Mouse (Mus musculus) forebrain, embryonic 16.5 days (tissue): Measurements from ENCODE around the gene Alox12. TPM values are rescaled to one million over a fixed set of nuclear protein-coding genes. Genes with fewer than 3 reads are reported as not detected.
A peak's percentile ranks its signal among the peaks of the same experiment; 100 is the strongest.

Experiments used
- ATAC-seq: fragments of 200-750 bp; cut with Nextera tagmentation; 2 replicates; pipeline ENCODE4 v1.8.0; 2017; ENCODE audit warnings: mild to moderate bottlenecking, moderate library complexity
- H3K27ac ChIP-seq: fragments of 300-500 bp; sonication (generic); 2 replicates; pipeline ENCODE4 v1.5.1; 2014; ENCODE audit warnings: low read length, control low read depth
- H3K27me3 ChIP-seq: fragments of 300-500 bp; sonication (generic); replicated peaks from 2 replicates; pipeline ENCODE4 v1.6.1; 2014; ENCODE audit warnings: low read length; ENCODE audit not compliant: control insufficient read depth, insufficient read depth
- H3K36me3 ChIP-seq: fragments of 300-500 bp; sonication (generic); 2 replicates; pipeline ENCODE4 v1.6.1; 2014; ENCODE audit not compliant: control insufficient read depth, insufficient read depth
- H3K4me1 ChIP-seq: fragments of 300-500 bp; sonication (generic); replicated peaks from 2 replicates; pipeline ENCODE4 v1.6.1; 2014; ENCODE audit warnings: low read length; ENCODE audit not compliant: control insufficient read depth, insufficient read depth
- H3K4me2 ChIP-seq: fragments of 300-500 bp; sonication (generic); 2 replicates; pipeline ENCODE4 v1.6.1; 2014; ENCODE audit warnings: mild to moderate bottlenecking, low read length, control low read depth
- H3K4me3 ChIP-seq: fragments of 300-500 bp; sonication (generic); replicated peaks from 2 replicates; pipeline ENCODE4 v1.5.1; 2014; ENCODE audit warnings: mild to moderate bottlenecking, low read length, control low read depth
- H3K9ac ChIP-seq: fragments of 300-500 bp; sonication (generic); replicated peaks from 2 replicates; pipeline ENCODE4 v1.6.1; 2014; ENCODE audit warnings: low read depth, low read length, control low read depth
- H3K9me3 ChIP-seq: fragments of 300-500 bp; sonication (generic); 2 replicates; pipeline ENCODE4 v1.6.1; 2016; ENCODE audit warnings: low read length; ENCODE audit not compliant: control insufficient read depth
- WGBS: fragments of 180-500 bp; shearing (Covaris S2); extraction: QIAGEN DNeasy Blood & Tissue Kit; methylation state at CpG from one replicate; pipeline ENCODE4 v1.1.7; 2014; 5-methylcytosine and 5-hydroxymethylcytosine counted together
- polyA plus RNA-seq: library from polyadenylated mRNA; unstranded; fragments of >200 nt; fragmentation: Nextera tagmentation; extraction: Ambion mirVana; gene quantifications from 2 replicates; pipeline ENCODE4 v1.2.1, GENCODE M21; 2015

Alox12 gene
- polyA plus RNA-seq, 1 experiment from 2014 or later: 0.42 TPM

DNA sequence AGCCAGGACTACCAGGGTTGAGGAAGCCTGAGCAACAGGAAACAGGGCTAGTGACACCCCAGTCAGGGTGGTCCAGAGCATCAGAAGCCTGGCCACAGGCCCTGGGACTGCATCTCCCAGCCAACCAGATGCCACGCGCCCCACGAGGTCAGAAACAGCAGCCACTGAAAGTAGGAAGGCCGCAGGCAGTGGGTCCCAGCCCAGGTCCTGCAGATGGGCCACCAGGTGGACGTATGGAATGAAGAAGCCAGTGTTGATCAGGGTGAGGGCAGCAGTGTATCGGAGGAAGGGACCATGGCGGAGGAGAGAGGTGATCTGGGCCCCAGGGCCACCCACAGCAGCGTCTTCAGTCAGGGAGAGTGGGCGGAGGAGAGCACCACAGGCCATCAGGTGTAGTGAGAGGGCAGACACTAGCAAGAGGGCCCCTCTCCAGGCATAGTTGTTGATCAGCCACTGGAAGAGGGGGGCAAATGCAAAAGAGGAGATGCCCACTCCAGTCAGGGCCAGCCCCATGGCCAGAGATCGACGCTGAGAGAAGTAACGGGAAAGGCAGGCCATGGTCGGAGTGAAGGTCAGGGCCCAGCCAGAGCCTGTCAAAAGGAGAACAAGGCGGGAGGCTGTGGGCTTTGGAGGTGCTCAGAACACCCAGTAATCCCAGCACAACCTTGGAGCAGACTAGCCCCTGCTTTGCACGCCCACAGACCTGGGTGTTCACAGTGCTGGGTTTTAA lies 36.2 kb downstream of the Alox12 start:
- ATAC-seq: no peak
- Histone ChIP-seq H3K27me3 (peaks cover 29% of the 10 kb centered on the region), H3K27ac (no peak overlapping the region), H3K9ac (no peak overlapping the region), H3K4me3 (0 out of 2 replicates have a peak overlapping the region, but pooled peaks have one; percentile 68), H3K9me3 (no peaks in the 10 kb centered on the region), H3K4me1 (peaks cover 39% of the 10 kb centered on the region), H3K36me3 (peaks cover 4% of the 10 kb centered on the region; the same call in 1 of the 2 replicates), H3K4me2 (peak overlapping the region; percentile 84)
- WGBS: 91% methylated on average over 15 of the region's 15 CpGs

DNA sequence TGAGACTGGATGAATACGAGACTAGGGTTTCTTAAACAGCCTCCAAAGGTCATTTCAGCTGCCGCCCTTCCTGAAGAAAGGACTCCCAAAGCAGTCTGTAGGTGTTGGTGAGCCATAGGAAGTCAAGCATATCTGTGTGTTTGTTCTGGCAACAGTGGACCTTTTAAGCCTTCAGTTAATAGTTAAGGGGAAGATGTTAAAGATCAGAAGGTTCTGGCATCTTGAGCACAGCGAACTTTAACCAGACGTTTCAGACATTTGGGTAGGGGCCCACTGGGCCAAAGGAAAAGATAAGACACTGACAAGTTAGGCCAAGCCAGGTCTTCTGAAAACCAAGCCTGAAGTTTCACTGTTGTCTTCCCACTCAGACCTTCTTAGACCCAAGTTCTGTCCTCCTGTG lies 37.1 kb downstream of the Alox12 start:
- H3K4me1 ChIP-seq: peaks cover 44% of the 10 kb centered on the region
- H3K36me3 ChIP-seq: peaks cover 4% of the 10 kb centered on the region; the same call in 1 of the 2 replicates
- no peaks in the 10 kb centered on the region for H3K9me3 ChIP-seq
- no peak overlapping the region for H3K27ac ChIP-seq
- H3K9ac ChIP-seq: no peak overlapping the region
- H3K4me3 ChIP-seq: no peak overlapping the region
- no peak for ATAC-seq
- H3K27me3 ChIP-seq: peaks cover 36% of the 10 kb centered on the region
- H3K4me2 ChIP-seq: no peak overlapping the region
- 92% methylated on average over 4 of the region's 4 CpGs for WGBS

DNA sequence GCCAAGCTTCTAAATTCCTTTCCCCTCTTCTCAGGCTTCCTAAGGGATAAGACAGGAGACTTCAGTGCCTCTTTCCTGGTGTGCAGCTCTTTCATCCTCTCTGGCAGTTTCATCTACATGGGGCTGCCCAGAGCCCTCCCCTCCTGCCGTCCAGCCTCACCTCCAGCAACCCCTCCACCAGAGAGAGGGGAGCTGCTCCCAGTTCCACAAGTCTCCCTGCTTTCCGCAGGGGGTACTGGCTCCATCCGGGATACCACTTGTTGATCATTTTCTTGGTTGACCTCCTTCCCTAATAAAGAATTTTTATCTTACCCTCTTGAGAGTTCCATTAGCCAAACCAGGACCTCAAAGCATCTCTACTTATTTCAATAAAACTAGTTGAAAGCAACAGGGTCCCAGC lies 39.0 kb downstream of the Alox12 start:
- H3K36me3 ChIP-seq: peaks cover 4% of the 10 kb centered on the region; the same call in 1 of the 2 replicates
- 69% methylated on average over 3 of the region's 3 CpGs for WGBS
- no peak for ATAC-seq
- H3K9ac ChIP-seq: no peak overlapping the region
- H3K27me3 ChIP-seq: peaks cover 44% of the 10 kb centered on the region
- H3K4me2 ChIP-seq: no peak overlapping the region
- H3K9me3 ChIP-seq: no peaks in the 10 kb centered on the region
- peaks cover 35% of the 10 kb centered on the region for H3K4me1 ChIP-seq
- no peak overlapping the region for H3K4me3 ChIP-seq
- H3K27ac ChIP-seq: no peak overlapping the region

DNA sequence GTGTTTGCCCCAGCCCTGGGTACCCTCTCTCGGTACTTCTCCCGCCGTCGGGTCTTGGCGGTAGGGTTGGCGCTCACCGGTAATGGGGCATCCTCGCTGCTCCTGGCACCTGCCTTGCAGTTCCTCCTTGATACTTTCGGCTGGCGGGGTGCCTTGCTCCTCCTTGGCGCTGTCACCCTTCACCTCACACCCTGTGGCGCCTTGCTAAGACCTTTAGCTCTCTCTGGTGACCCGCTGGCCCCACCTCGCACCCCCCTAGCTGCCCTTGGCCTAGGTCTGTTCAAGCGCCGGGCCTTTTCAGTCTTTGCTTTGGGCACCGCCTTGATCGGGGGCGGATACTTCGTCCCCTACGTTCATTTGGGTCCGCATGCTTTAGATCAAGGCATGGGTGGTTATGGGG lies 39.9 kb downstream of the Alox12 start:
- H3K9ac ChIP-seq: no peak overlapping the region
- WGBS: 14% methylated on average over 22 of the region's 22 CpGs
- H3K36me3 ChIP-seq: peaks cover 4% of the 10 kb centered on the region; the same call in 1 of the 2 replicates
- H3K4me2 ChIP-seq: no peak overlapping the region
- no peak for ATAC-seq
- H3K27ac ChIP-seq: no peak overlapping the region
- H3K4me1 ChIP-seq: peaks cover 35% of the 10 kb centered on the region
- no peaks in the 10 kb centered on the region for H3K9me3 ChIP-seq
- no peak overlapping the region for H3K4me3 ChIP-seq
- peaks cover 44% of the 10 kb centered on the region for H3K27me3 ChIP-seq

DNA sequence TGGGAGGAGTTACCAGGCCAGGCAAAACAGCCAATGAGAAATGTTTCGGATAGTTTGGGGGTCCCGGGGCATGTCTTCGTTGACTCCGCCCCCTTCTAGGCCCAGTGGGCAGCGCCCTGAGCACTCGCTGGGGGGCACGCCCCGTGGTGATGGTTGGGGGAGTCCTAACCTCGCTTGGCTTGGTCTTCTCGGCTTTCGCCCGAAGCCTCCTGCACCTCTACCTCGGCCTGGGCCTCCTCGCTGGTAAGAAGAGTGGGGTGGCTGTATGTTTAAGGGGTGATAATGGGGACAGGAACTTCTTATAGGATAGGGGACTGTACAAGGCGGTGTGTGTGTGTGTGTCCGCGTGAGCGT lies 40.3 kb downstream of the Alox12 start:
- H3K9ac ChIP-seq: no peak overlapping the region
- H3K4me3 ChIP-seq: peak overlapping the region; percentile 42
- H3K4me2 ChIP-seq: peak overlapping the region; percentile 65
- peaks cover 44% of the 10 kb centered on the region for H3K27me3 ChIP-seq
- WGBS: 5% methylated on average over 18 of the region's 18 CpGs
- no peak overlapping the region for H3K27ac ChIP-seq
- peaks cover 4% of the 10 kb centered on the region; the same call in 1 of the 2 replicates for H3K36me3 ChIP-seq
- peaks cover 31% of the 10 kb centered on the region for H3K4me1 ChIP-seq
- ATAC-seq: no peak
- no peaks in the 10 kb centered on the region for H3K9me3 ChIP-seq

DNA sequence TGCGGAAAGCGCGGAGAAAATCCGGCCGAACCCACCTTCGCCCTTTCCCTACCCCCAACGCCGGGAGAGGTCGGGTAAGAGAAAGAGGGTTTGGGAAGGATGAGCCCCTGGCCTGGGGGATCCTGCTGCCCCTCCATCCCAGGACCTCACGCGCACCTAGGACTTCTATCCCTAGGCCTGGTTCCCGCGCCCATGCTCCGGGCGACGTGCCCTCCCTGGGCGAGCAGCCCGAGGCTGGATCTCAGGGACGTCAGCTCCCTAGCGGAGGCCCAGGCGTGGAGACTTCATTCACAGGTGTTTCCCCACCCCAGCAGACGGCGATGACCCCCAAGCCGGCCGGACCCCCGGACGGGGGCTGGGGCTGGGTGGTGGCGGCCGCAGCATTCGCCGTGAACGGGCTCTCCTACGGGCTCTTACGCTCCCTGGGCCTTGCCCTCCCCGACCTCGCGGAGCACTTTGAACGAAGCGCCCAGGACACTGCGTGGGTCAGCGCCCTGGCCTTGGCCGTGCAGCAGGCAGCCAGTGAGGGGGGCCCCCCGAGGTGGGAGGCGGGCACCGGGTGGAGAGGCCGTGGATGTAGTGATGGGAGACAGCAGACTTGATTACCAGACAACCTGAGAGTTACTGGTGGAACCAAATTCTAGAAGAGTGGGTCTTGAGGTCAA lies 40.8 kb downstream of the Alox12 start:
- Histone ChIP-seq H3K4me3 (peak overlapping the region; percentile 42), H3K36me3 (peaks cover 4% of the 10 kb centered on the region; the same call in 1 of the 2 replicates), H3K9me3 (no peaks in the 10 kb centered on the region), H3K27me3 (peaks cover 44% of the 10 kb centered on the region), H3K27ac (no peak overlapping the region), H3K4me1 (peaks cover 27% of the 10 kb centered on the region), H3K9ac (peak overlapping the region; percentile 56), H3K4me2 (peak overlapping the region; percentile 65)
- under 1% methylated on average over 46 of the region's 46 CpGs for WGBS
- ATAC-seq: 0 out of 2 replicates have a peak, but pooled peaks have one; percentile 19

DNA sequence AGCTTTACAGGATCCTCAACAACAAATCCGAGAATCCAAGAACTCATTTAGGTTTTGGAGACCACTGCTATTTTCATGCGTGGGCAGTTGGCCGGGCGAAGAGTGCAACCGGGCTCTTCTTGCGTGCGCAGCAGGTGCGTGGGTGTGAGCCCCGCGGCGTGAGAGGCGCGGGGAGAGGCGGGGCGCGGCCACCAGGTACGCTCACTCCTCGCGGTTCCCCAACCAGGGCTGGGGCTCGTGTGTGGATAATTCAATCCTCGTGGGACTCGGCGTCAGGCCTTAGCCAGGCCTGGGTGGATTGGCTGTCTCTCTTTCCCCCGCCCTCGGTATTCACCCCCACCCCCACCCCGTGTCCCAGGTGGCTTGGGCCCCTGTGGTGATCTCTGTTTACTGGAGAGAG lies 41.4 kb downstream of the Alox12 start:
- 3% methylated on average over 26 of the region's 26 CpGs for WGBS
- H3K27ac ChIP-seq: no peak overlapping the region
- H3K4me1 ChIP-seq: peaks cover 21% of the 10 kb centered on the region
- peaks cover 4% of the 10 kb centered on the region; the same call in 1 of the 2 replicates for H3K36me3 ChIP-seq
- H3K4me2 ChIP-seq: peak overlapping the region; percentile 65
- no peaks in the 10 kb centered on the region for H3K9me3 ChIP-seq
- peak overlapping the region; percentile 42 for H3K4me3 ChIP-seq
- peaks cover 44% of the 10 kb centered on the region for H3K27me3 ChIP-seq
- H3K9ac ChIP-seq: peak overlapping the region; percentile 56; the same call in 1 of the 2 replicates
- ATAC-seq: 0 out of 2 replicates have a peak, but pooled peaks have one; percentile 31

DNA sequence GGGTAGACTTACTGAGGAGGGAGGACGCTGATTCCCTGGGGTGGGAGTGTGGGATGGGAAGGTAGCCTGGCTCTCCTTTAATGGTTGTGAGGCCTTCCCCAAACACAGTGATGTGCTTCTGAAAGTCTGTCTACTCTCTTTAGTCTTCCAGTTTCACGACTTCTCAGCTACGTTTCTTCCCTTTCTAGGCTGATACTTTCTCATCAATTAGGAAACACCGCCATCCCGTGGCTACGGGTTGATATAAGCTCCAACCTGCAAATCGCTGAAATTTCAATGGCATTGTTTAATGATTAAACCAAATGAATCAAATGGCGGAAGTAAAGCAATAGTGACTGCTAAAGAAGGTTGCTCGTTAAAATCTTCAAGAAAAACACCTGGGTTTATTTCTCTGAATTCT lies 42.3 kb downstream of the Alox12 start:
- H3K4me2 ChIP-seq: no peak overlapping the region
- no peaks in the 10 kb centered on the region for H3K9me3 ChIP-seq
- H3K27me3 ChIP-seq: peaks cover 44% of the 10 kb centered on the region
- peaks cover 4% of the 10 kb centered on the region; the same call in 1 of the 2 replicates for H3K36me3 ChIP-seq
- peaks cover 16% of the 10 kb centered on the region for H3K4me1 ChIP-seq
- ATAC-seq: peak; percentile 35; the same call in 1 of the 2 replicates
- no peak overlapping the region for H3K27ac ChIP-seq
- 10% methylated on average over 9 of the region's 9 CpGs for WGBS
- H3K4me3 ChIP-seq: no peak overlapping the region
- no peak overlapping the region for H3K9ac ChIP-seq

DNA sequence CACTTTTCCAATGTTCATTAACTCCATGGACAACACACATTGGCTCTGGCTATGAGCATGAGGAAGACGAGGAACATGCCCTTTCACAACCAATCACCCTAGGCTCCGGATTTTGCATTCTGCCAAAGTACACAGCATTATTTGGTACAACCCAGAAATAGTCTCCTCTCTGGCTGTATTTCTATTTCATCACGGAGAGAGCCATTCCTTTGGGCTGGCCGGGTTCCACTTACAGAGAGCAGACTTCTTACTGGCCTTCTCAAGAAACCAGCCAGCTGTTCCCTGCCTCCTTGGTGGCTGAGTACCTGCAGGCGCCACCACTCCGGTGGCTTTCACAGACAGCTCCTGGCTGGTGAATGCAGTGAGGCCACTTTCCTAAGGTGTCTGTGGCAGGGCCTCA lies 42.7 kb downstream of the Alox12 start, which contains the start of gene Slc16a11:
TSS of gene Slc16a11 (plus strand) at position 330 of the 400 bp plus-strand sequence.
- Histone ChIP-seq H3K4me2 (peak within 1 kb of the TSS; percentile 65), H3K9me3 (no peaks in the 10 kb centered on the region), H3K36me3 (peaks cover 3% of the 10 kb centered on the region; the same call in 1 of the 2 replicates), H3K4me3 (peak within 1 kb of the TSS; percentile 42), H3K4me1 (peaks cover 16% of the 10 kb centered on the region), H3K27me3 (peaks cover 44% of the 10 kb centered on the region), H3K27ac (no peak within 1 kb of the TSS), H3K9ac (0 out of 2 replicates have a peak within 1 kb of the TSS, but pooled peaks have one; percentile 56)
- WGBS: 58% methylated on average over 6 of the region's 6 CpGs
- ATAC-seq: no peak
